Mouse (Mus musculus): ENCODE results near the gene Rela.

Gene Rela

GRCm38 (mm10) chr19:5637069-5638047 lies at the start of gene Rela:
Rela (plus strand) TSS chr19:5637483.
- peak; percentile 62 for DNase-seq (ENCODE audit: extremely low read depth, low read depth)

- DNase-seq (ENCODE audit: extremely low read depth, low read depth), result no peak
Measured at GRCm38 (mm10) chr19:5589159-5589558, 48.1 kb upstream of the Rela start.

DNA sequence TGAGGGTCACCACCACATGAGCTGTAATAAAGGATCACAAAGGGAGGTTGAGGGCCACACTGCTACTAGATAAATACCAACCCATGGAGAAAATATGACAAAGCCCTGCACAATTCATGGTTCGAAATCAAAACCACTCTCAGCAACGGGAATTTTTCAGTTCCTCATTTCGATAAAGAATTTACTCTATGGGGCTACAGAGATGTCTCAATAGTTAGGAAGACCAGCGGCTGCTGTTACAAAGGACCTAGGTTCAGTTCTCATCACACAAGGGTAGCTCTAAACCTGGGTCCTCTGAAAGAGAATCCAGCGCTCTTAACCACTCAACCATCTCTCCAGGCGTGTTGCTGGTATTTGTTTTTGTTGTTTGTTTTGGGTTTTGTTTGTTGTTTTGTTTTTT lies 45.4 kb upstream of the Rela start:
- DNase-seq (ENCODE audit: extremely low read depth, low read depth), result no peak

DNA sequence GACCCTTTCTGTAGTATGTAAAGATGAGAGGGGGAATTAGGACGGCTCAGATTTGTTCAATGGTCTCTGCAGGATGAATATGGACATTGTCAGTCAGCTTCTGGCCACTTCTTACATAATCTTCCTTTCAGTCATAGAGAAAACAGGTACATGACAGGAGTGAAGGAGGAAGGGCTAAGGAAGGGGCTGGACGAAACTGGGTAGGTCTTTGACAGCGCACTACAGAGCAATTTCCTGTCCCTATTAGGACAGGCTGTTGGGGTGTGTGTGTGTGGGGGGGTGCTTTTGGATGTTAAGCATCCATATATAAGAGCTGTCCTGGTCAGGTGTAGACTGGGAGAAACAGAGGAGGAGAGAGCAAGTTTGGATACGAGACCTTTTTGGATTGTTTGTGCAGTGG lies 38.1 kb upstream of the Rela start:
- no peak for DNase-seq (ENCODE audit: extremely low read depth, low read depth)

GRCm38 (mm10) chr19:5601752-5602541 lies 35.3 kb upstream of the Rela start, which contains the start of gene Rnaseh2c:
Rnaseh2c (plus strand) TSS chr19:5601873.
- peak; percentile 72 for DNase-seq (ENCODE audit: extremely low read depth, low read depth)

- DNase-seq (ENCODE audit: extremely low read depth, low read depth), result no peak
Measured at GRCm38 (mm10) chr19:5603664-5604063, 33.6 kb upstream of the Rela start.

- DNase-seq (ENCODE audit: extremely low read depth, low read depth), result no peak
Measured at GRCm38 (mm10) chr19:5605126-5605525, 32.2 kb upstream of the Rela start.

- no peak for DNase-seq (ENCODE audit: extremely low read depth, low read depth)
Measured at GRCm38 (mm10) chr19:5606196-5606595, 31.1 kb upstream of the Rela start.

- no peak for DNase-seq (ENCODE audit: extremely low read depth, low read depth)
Measured at GRCm38 (mm10) chr19:5607705-5608410, 29.4 kb upstream of the Rela start.

GRCm38 (mm10) chr19:5608707-5609106 lies 28.6 kb upstream of the Rela start:
- no peak for DNase-seq (ENCODE audit: extremely low read depth, low read depth)

- DNase-seq (ENCODE audit: extremely low read depth, low read depth), result no peak
Measured at GRCm38 (mm10) chr19:5609171-5609546, 28.1 kb upstream of the Rela start.

- DNase-seq (ENCODE audit: extremely low read depth, low read depth), result peak; percentile 70
Measured at GRCm38 (mm10) chr19:5609547-5610404, 27.5 kb upstream of the Rela start, which contains the start of gene Kat5. Kat5 (minus strand) TSS chr19:5610237.

- DNase-seq (ENCODE audit: extremely low read depth, low read depth), result no peak
Measured at GRCm38 (mm10) chr19:5611973-5612372, 25.3 kb upstream of the Rela start.

GRCm38 (mm10) chr19:5612762-5613411 lies 24.4 kb upstream of the Rela start:
- DNase-seq (ENCODE audit: extremely low read depth, low read depth), result peak; percentile 88

- no peak for DNase-seq (ENCODE audit: extremely low read depth, low read depth)
Measured at GRCm38 (mm10) chr19:5614953-5615352, 22.3 kb upstream of the Rela start.

- DNase-seq (ENCODE audit: extremely low read depth, low read depth), result no peak
Measured at GRCm38 (mm10) chr19:5620007-5620406, 17.3 kb upstream of the Rela start.

DNA sequence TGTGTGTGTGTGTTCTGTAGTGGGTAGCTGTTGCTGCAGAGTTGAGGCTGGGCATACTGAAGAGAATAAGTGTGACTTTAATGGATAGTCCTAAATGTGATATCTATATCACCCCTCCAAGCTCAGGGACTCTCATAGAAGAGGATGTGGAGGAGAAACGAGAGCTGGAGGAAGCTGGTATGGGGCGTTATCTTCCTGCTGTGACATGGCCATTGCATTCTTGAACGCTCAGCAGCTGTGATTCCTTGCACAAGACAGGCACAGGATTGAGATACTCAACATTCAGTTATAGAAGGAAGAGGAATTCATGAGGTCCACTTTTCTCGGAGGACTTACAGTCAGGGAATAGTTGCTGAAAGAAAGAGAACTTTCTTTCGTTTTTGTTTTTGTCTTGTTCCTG lies 15.4 kb upstream of the Rela start:
- no peak for DNase-seq (ENCODE audit: extremely low read depth, low read depth)

- no peak for DNase-seq (ENCODE audit: extremely low read depth, low read depth)
Measured at GRCm38 (mm10) chr19:5625311-5625710, 12.0 kb upstream of the Rela start.

DNA sequence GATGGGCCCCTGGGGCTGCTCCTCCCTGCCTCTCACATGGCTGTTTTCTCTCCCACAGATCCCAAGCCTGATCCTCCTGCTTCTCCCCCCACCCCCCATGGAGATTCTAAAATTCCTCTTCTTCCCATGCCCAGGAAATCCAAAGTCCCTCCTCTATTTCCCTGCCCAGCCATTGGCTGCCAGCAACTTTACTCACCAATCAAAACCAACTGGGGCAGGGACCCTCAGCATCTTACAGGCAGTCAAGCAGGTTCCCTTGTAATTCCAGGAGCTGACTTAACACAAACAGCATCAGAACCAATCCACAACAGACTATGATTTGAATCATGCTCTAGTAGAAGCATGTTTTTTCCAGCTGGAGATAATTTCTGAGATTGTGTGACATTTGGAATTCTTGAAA lies 7.4 kb upstream of the Rela start:
- DNase-seq (ENCODE audit: extremely low read depth, low read depth), result no peak

GRCm38 (mm10) chr19:5632120-5632519 lies 5.2 kb upstream of the Rela start:
- no peak for DNase-seq (ENCODE audit: extremely low read depth, low read depth)

Measured in MEL-GATA-1-ER (cell line).